Mouse (Mus musculus) midbrain, embryonic 15.5 days (tissue): ENCODE measurements at regions not wholly inside any gene's neighbourhood (a gene's known extent, or its start where the extent isn't known, plus 50 kb on each side); places are given as distances from the start of the nearest gene placed in this dataset.
A peak's percentile ranks its signal among the peaks of the same experiment; 100 is the strongest.

Source experiments
- ATAC-seq: fragments of 200-750 bp; cut with Nextera tagmentation; replicated peaks from 2 replicates; pipeline ENCODE4 v1.8.0; 2017; ENCODE audit warnings: moderate TSS enrichment
- H3K27ac ChIP-seq: fragments of 300-500 bp; sonication (generic); 2 replicates; pipeline ENCODE4 v1.5.1; 2015; ENCODE audit warnings: mild to moderate bottlenecking, inconsistent platforms
- H3K27me3 ChIP-seq: fragments of 300-500 bp; sonication (generic); replicated peaks from 2 replicates; pipeline ENCODE4 v1.6.1; 2015; ENCODE audit warnings: inconsistent platforms
- H3K36me3 ChIP-seq: fragments of 300-500 bp; sonication (generic); replicated peaks from 2 replicates; pipeline ENCODE4 v1.6.1; 2015; ENCODE audit warnings: inconsistent platforms
- H3K4me1 ChIP-seq: fragments of 300-500 bp; sonication (generic); 2 replicates; pipeline ENCODE4 v1.6.1; 2015; ENCODE audit warnings: inconsistent platforms
- H3K4me2 ChIP-seq: fragments of 300-500 bp; sonication (generic); 2 replicates; pipeline ENCODE4 v1.6.1; 2015; ENCODE audit warnings: inconsistent platforms, mild to moderate bottlenecking, moderate library complexity
- H3K4me3 ChIP-seq: fragments of 300-500 bp; sonication (generic); 2 replicates; pipeline ENCODE4 v1.5.1; 2015; ENCODE audit warnings: mild to moderate bottlenecking, inconsistent platforms
- H3K9ac ChIP-seq: fragments of 300-500 bp; sonication (generic); 2 replicates; pipeline ENCODE4 v1.6.1; 2015; ENCODE audit warnings: mild to moderate bottlenecking, inconsistent platforms
- H3K9me3 ChIP-seq: fragments of 300-500 bp; sonication (generic); 2 replicates; pipeline ENCODE4 v1.6.1; 2016; ENCODE audit warnings: inconsistent platforms
- WGBS: fragments of 180-500 bp; shearing (Covaris S2); methylation state at CpG from one replicate; pipeline ENCODE4 v1.1.7; 2015; ENCODE audit warnings: mixed read lengths; 5-methylcytosine and 5-hydroxymethylcytosine counted together

DNA sequence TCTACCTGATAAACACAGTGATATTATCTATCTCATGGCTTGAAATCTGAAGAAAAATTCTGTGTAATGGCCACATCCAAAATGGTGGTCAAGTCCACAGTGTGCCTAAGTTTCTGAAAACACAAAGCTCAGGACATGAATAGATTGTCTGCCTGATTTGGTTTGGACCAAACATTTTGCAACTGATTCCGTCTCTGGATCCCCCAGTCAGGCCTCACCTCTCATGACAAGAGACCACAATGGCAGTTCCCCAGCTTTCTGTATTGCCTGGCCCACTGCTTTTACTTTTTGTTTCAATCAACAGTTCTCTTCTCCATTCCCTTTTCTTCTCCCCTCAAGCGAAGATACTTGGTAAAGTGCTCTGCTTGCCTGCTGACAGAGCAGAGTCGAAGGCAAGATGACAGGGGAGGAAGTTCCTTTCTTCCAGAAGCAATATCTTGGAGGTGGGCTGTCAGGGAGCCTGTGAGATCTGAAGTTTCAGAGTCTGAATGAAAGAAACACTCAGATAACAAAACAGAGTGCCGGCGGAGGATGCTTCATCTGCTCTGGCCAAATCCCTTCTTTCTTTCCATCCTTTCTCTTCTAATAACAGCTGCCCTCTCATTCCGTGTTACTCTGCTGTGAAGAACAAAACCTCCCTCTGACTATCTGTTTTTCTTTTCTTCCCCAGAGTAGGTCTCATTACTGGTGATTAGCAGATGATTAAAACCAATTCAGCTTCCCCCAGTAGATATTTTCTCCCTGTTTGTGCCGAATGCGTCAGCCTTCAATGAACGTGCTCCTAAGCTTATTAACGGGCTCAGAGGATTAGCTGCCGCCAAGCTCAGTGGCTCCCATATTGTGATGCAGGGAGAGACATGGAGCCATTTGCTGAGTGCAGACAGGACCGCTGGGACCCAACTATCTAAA, 360.7 kb downstream of the Tmem182 start:
- peak overlapping the region; percentile 75 for H3K27ac ChIP-seq

DNA sequence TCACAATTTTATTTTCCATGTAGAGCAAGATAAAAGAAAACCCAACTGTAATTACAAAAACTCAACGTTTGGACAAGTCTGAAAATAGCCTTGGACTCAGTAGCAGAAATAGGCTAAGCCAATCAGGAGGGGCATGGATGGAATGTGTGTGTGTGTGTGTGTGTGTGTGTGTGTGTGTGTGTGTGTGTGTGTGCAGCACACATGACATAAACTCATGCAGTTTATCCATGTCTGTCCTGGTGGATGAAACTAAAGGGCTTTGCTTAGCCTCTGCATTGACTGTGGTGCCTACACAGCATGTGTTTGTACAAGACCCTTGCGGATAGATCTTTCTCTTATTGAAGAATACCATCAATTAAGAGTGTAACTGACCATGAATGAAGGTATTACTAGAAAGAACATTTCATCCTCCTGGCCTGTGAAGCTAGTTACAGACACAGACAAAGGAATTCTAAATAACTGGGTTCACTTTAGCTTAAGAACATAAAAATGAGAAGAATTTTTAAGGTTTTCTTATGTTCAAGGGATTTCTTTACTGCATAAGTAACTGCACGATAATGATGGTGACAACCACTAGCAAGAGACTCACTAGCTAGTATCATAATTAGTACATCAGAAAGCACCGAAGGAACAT, 361.5 kb downstream of the Tmem182 start:
- Histone ChIP-seq H3K9me3 (no peaks in the 10 kb centered on the region; the same call in 1 of the 2 replicates), H3K4me2 (peak overlapping the region; percentile 34), H3K4me3 (no peak overlapping the region), H3K4me1 (peaks cover 10% of the 10 kb centered on the region), H3K27ac (peak overlapping the region; percentile 75), H3K27me3 (no peaks in the 10 kb centered on the region), H3K36me3 (no peaks in the 10 kb centered on the region), H3K9ac (no peak overlapping the region)
- WGBS = 25% methylated on average over 4 of the region's 4 CpGs
- peak; percentile 80 for ATAC-seq

More for the DNA sequence above, 360.7 kb downstream of the Tmem182 start:
- Histone ChIP-seq H3K4me1 (peaks cover 10% of the 10 kb centered on the region), H3K4me2 (peak overlapping the region; percentile 34), H3K9ac (peak overlapping the region; percentile 21; the same call in 1 of the 2 replicates), H3K9me3 (no peaks in the 10 kb centered on the region; the same call in 1 of the 2 replicates), H3K27me3 (no peaks in the 10 kb centered on the region), H3K36me3 (no peaks in the 10 kb centered on the region), H3K4me3 (no peak overlapping the region)
- 5% methylated on average over 12 of the region's 12 CpGs for WGBS
- peak; percentile 93 for ATAC-seq

DNA sequence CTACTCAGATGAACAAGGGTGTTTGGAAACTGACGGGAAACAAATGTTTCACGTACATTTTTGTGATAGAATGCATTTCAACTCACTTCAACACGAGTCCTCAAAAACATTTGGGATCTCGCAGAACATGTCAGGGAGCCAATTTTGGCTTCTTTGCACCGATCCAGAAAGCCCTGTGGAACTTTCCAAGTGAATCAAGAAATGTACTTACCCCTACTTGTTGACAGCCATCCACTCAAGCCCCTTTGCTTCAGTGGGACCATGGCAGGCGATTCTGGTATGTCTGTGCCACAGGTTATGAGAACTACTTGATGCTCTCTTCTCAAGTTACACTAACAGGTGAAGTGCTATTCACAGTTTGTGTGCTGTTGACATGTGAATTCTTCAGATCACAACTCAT, 381.6 kb downstream of the Tmem182 start:
- H3K4me2 ChIP-seq = no peak overlapping the region
- WGBS = 94% methylated on average over 6 of the region's 6 CpGs
- H3K4me1 ChIP-seq = peaks cover 6% of the 10 kb centered on the region; the same call in 1 of the 2 replicates
- H3K9ac ChIP-seq = no peak overlapping the region
- H3K36me3 ChIP-seq = no peaks in the 10 kb centered on the region
- H3K9me3 ChIP-seq = no peaks in the 10 kb centered on the region
- no peaks in the 10 kb centered on the region for H3K27me3 ChIP-seq
- ATAC-seq = no peak
- no peak overlapping the region for H3K4me3 ChIP-seq
- no peak overlapping the region for H3K27ac ChIP-seq

DNA sequence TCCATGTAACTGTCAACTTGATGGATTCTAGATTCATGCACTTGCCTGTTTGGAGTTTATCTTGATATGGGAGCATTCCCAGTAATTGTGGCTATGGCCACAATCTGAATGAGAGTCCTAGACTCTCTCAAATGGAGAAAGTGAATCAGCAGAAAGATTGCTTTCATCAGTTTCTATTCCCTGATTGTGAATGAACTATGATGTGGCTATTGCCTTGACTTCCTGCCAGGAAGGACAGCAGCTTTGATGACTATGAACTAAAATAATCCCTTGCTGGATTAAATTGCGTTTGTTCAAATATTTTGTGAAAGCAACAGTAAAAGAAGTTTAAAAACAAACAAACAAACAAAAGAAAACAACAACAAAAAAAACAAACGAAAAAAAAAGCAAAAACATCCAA, 407.5 kb downstream of the Tmem182 start:
- H3K9ac ChIP-seq = no peak overlapping the region
- H3K4me1 ChIP-seq = no peaks in the 10 kb centered on the region
- WGBS = 88% methylated on average over 2 of the region's 2 CpGs
- H3K4me2 ChIP-seq = no peak overlapping the region
- H3K36me3 ChIP-seq = no peaks in the 10 kb centered on the region
- ATAC-seq = no peak
- H3K27me3 ChIP-seq = no peaks in the 10 kb centered on the region
- no peak overlapping the region for H3K27ac ChIP-seq
- no peaks in the 10 kb centered on the region for H3K9me3 ChIP-seq
- H3K4me3 ChIP-seq = no peak overlapping the region

DNA sequence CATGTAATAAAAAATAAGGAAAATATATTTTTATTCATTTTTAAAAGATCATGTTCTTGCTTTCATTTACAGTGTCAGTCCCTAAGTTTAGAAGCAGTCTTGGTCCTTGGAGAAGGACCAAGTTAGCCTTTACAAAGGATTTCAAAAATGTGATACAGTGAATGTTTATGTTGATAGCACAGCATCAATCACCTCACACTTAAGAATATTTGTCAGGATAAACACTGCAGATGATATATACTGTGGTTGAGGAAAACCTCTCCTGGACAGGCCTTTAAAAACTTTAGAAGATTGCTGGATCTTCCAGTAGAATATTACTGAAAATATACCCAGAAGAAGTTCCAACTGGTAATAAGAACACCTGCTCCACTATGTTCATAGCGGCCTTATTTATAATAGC, 420.4 kb downstream of the Tmem182 start:
- no peak overlapping the region for H3K4me2 ChIP-seq
- H3K27me3 ChIP-seq = no peaks in the 10 kb centered on the region
- no peak for ATAC-seq
- H3K27ac ChIP-seq = no peak overlapping the region
- H3K9ac ChIP-seq = no peak overlapping the region
- no peak overlapping the region for H3K4me3 ChIP-seq
- H3K36me3 ChIP-seq = no peaks in the 10 kb centered on the region
- 95% methylated on average over 1 of the region's 1 CpGs for WGBS
- no peaks in the 10 kb centered on the region for H3K9me3 ChIP-seq
- H3K4me1 ChIP-seq = no peaks in the 10 kb centered on the region

DNA sequence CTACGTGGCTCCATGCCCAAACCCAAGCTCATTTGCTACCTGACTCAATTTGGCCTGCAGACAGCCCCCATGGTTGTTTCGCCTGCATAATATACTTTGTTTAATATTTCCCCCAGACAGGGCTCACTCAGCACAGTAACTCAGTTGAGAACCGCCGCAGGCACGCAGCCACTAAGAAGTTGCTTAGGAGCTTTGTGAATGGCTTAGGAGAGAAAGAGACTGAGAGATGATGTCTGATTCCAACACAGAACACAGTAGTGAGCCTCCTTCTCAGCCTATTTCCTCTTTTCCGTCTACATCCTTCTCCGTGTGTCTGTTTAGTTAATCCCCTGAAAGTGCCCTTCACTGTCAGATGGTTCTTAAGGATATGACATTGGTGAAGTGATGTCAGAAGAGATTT, 429.9 kb downstream of the Tmem182 start:
- ATAC-seq = peak; percentile 67; the same call in 1 of the 2 replicates
- no peak overlapping the region for H3K4me2 ChIP-seq
- H3K27me3 ChIP-seq = no peaks in the 10 kb centered on the region
- H3K9ac ChIP-seq = no peak overlapping the region
- H3K27ac ChIP-seq = peak overlapping the region; percentile 29; the same call in 1 of the 2 replicates
- 47% methylated on average over 7 of the region's 7 CpGs for WGBS
- no peak overlapping the region for H3K4me3 ChIP-seq
- H3K4me1 ChIP-seq = peaks cover 7% of the 10 kb centered on the region; the same call in 1 of the 2 replicates
- H3K36me3 ChIP-seq = no peaks in the 10 kb centered on the region
- H3K9me3 ChIP-seq = no peaks in the 10 kb centered on the region

DNA sequence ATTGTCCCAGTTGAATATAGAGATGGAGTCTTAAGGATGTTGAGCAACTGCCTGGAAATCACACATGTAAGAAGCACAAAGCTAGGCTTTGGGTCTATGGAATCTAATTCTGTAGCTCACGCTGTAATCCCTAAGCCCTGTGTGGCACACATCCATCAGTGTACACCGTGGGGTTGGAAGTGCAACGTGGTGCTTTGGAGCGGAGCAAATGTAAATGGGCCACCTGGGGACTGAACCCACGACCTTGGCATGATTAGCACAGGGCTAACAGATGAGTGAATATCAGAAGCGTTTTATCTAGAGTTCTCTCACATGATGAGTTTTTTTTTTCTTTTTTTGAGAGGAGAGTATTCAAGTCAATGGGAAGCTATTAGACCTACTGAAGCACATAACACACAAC, 437.6 kb downstream of the Tmem182 start:
- 49% methylated on average over 6 of the region's 6 CpGs for WGBS
- Histone ChIP-seq H3K27ac (no peak overlapping the region), H3K36me3 (no peaks in the 10 kb centered on the region), H3K27me3 (no peaks in the 10 kb centered on the region), H3K4me1 (no peaks in the 10 kb centered on the region), H3K4me3 (no peak overlapping the region), H3K9me3 (no peaks in the 10 kb centered on the region), H3K9ac (no peak overlapping the region), H3K4me2 (no peak overlapping the region)
- no peak for ATAC-seq

DNA sequence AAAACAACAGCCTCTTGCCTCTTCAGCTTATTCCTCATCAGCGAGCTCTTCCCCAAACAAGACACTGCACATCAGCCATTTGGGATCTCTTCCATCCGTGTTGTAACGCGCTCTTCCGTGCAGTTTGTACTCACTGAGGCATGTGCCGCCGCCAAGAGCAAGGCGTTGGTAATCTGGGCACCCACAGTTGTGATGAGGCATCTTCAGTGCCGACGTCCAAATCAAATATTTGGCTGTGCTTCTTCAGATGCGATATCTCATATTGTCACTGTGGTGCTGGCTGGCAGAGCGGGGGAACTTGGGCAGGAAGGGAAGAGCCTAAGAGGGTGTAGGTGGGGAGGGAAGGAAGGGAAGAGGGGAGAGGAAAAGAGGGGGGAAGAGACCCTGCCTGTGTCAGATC, 439.2 kb downstream of the Tmem182 start:
- Histone ChIP-seq H3K36me3 (no peaks in the 10 kb centered on the region), H3K27ac (no peak overlapping the region), H3K9ac (no peak overlapping the region), H3K27me3 (no peaks in the 10 kb centered on the region), H3K4me3 (no peak overlapping the region), H3K4me2 (no peak overlapping the region), H3K4me1 (no peaks in the 10 kb centered on the region), H3K9me3 (no peaks in the 10 kb centered on the region)
- 90% methylated on average over 12 of the region's 12 CpGs for WGBS
- ATAC-seq = no peak

DNA sequence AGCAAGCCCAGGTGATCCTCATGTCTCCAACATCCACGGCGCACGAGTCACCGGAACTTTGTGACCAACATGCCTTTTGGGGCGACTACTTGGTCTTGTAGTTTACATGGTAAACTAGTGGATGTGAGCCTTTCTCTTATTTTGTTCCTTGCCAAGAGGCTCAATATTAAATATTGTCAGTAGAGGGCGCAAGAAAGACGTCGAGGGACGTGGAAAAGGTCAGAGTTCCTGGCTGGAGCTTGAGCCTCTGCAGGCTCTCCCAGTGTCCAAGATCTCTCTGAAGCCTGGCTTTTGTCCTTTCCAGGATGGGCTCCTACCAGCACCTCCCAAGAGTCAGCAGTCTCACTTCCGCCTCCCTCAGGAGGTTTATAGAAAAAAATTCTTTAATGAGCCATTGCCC, 458.8 kb downstream of the Tmem182 start:
- ATAC-seq = no peak
- no peaks in the 10 kb centered on the region for H3K27me3 ChIP-seq
- no peak overlapping the region for H3K9ac ChIP-seq
- no peak overlapping the region for H3K27ac ChIP-seq
- H3K9me3 ChIP-seq = no peaks in the 10 kb centered on the region
- H3K36me3 ChIP-seq = no peaks in the 10 kb centered on the region
- H3K4me3 ChIP-seq = no peak overlapping the region
- WGBS = 39% methylated on average over 10 of the region's 10 CpGs
- H3K4me1 ChIP-seq = no peaks in the 10 kb centered on the region; the same call in 1 of the 2 replicates
- no peak overlapping the region for H3K4me2 ChIP-seq

DNA sequence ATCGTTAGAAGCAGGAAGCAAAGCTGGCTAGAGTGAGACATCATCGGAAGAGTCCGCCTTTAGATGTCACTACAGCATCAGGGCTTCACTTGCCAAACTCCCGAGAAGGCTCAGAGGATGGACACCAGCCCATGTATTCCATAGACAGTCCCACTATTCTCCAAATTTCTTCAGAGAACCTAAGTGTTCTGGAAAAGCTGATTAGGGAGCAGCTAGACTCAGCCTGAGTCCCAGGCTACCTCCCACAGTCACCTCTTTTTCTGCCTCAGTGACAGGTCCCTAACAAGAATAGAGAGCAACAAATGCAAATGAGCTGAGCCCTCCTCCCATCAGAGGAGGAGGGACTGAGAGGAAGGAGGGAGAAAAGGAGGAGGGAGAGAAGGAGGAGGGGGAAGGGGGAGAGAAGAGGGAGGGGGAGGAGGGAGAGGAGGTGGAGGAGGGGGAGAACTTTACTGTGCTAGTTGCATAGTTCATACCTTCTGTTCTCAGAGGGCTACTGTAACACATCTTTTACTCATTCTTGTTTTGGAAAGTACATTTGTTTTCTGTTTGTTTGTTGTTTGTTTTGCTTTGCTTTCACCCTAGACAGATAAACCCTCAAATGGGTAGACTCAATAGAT, 465.8 kb downstream of the Tmem182 start:
- ATAC-seq = peak; percentile 63
- Histone ChIP-seq H3K9ac (no peak overlapping the region), H3K4me3 (no peak overlapping the region), H3K4me2 (0 out of 2 replicates have a peak overlapping the region, but pooled peaks have one; percentile 9), H3K9me3 (no peaks in the 10 kb centered on the region), H3K36me3 (no peaks in the 10 kb centered on the region), H3K4me1 (peaks cover 36% of the 10 kb centered on the region), H3K27ac (0 out of 2 replicates have a peak overlapping the region, but pooled peaks have one; percentile 50), H3K27me3 (no peaks in the 10 kb centered on the region)
- 8% methylated on average over 4 of the region's 4 CpGs for WGBS

DNA sequence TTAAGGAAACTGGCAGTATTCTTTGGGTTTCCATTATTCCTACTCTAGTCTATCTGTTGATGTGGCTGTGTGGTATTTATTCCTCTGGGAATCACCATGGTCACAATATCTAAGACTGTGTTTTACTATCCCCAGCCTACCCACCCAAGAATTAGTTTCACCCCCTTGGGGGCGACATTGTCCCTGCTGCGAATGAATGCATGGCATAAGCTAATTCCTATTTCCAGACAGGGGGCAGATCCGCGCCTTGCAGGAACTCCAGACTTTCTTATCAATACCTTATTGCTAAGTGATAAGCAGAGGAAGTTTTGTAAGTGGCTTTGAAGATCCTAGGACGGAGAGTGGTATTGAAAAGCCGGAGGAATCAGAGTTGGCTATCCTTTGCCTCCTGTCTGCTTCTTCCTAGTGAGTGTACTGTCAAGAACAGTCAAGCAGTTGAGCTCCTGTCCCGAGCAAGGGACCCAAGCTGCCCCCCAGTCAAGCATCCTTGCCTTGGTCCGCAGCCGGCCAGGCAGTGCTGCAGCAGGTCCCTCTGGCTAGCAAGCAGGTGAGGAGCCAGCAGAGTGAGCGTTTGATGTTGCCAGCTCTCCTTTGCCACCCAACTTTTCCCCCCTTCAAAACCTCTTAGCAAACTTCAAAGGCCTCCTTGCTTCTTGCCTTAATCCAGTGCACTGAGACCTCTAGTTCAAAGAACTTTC, 469.3 kb downstream of the Tmem182 start:
- Histone ChIP-seq H3K4me2 (peak overlapping the region; percentile 45), H3K36me3 (no peaks in the 10 kb centered on the region), H3K27ac (peak overlapping the region; percentile 69), H3K9ac (no peak overlapping the region), H3K4me3 (peak overlapping the region; percentile 9; the same call in 1 of the 2 replicates), H3K4me1 (peaks cover 36% of the 10 kb centered on the region), H3K27me3 (no peaks in the 10 kb centered on the region), H3K9me3 (no peaks in the 10 kb centered on the region)
- WGBS = 3% methylated on average over 10 of the region's 10 CpGs
- ATAC-seq = peak; percentile 31

DNA sequence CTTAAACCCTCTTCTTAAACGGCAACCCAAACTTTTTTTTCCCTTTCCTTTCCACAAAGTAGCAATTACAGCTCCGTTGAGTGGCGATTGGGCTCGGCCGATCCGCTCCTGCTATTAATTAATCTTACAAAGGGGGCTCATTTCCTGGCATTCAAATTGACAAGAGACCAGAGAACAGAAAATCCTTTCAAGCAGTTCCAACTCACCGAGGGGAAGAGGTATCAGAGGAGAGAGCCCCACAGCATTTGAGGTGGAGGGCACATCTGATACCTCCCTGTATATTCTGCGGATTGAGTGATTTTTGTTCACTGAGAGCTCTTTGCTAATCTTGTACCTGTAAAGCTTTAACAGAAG, 469.8 kb downstream of the Tmem182 start:
- peak overlapping the region; percentile 69 for H3K27ac ChIP-seq
- H3K4me1 ChIP-seq = peaks cover 35% of the 10 kb centered on the region
- peak overlapping the region; percentile 9; the same call in 1 of the 2 replicates for H3K4me3 ChIP-seq
- peak overlapping the region; percentile 45 for H3K4me2 ChIP-seq
- H3K9me3 ChIP-seq = no peaks in the 10 kb centered on the region
- ATAC-seq = no peak; the same call in 1 of the 2 replicates
- no peaks in the 10 kb centered on the region for H3K27me3 ChIP-seq
- no peaks in the 10 kb centered on the region for H3K36me3 ChIP-seq
- H3K9ac ChIP-seq = no peak overlapping the region
- WGBS = under 1% methylated on average over 8 of the region's 8 CpGs
